Mouse (Mus musculus): ENCODE results near the gene Agbl1. TPM values are rescaled to one million over a fixed set of nuclear protein-coding genes. Genes with fewer than 3 reads are reported as not detected.

The Agbl1 gene
- not detected in 2 replicates for polyA plus RNA-seq (2015; fragmentation: Nextera tagmentation; extraction: Ambion mirVana)

GRCm38 (mm10) chr7:76229311-76229937 lies at the start of gene Agbl1:
Gene Agbl1 (plus strand): TSS chr7:76229887.

